ENCODE assay signal across 27 mouse cellular contexts in the genomic region with DNA sequence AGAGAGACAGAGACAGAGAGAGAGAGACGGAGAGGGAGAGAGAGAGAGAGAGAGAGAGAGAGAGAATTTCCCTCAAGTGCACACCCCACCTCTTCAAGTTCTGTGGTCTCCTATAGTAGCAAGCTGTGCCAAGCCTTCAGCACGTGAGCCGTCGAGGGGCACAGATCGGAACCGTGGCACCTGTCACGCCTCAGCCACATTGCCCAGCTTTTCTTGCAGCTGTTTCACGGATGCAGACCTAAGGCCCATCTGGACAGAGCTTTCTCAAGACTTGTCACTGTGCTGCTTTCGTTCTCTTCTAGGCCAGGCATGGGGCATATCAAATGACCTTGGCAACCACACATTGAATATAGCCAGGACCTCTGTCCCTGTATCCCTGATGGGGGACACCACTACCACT. TPM values are rescaled to one million over a fixed set of nuclear protein-coding genes. Genes with fewer than 3 reads are reported as not detected.
DNase-seq lines count a peak whose midpoint lies in the region; ATAC-seq and TF ChIP-seq lines count a peak whose summit lies in the region.
"Had no signal": no experiment of that assay in that cellular context is flagged by ENCODE, and none has a peak within 500 bp of the region (broad histone marks: within the 10 kb centered on the region; RNA-seq: fewer than 3 reads in every experiment).

No protein-coding gene starts in this region.

- no peaks in the 10 kb centered on the region for H3K4me1 ChIP-seq in embryonic facial prominence, embryonic 14.5 days (ENCODE audit: control insufficient read depth, insufficient read depth, low read length)
- H3K4me1 ChIP-seq in embryonic facial prominence, embryonic 10.5 days: no peaks in the 10 kb centered on the region
- H3K4me1 ChIP-seq: embryonic facial prominence, embryonic 13.5 days; forebrain, embryonic 13.5 days; forebrain, embryonic 15.5 days had no signal

- H3K36me3 ChIP-seq in embryonic facial prominence, embryonic 14.5 days (ENCODE audit: control insufficient read depth, insufficient read depth, low read length): no peaks in the 10 kb centered on the region
- no peaks in the 10 kb centered on the region for H3K36me3 ChIP-seq in embryonic facial prominence, embryonic 10.5 days (replicated peaks)
- H3K36me3 ChIP-seq in myocyte (ENCODE audit: control insufficient read depth, insufficient read depth): no peaks in the 10 kb centered on the region
- H3K36me3 ChIP-seq: embryonic facial prominence, embryonic 13.5 days; forebrain, embryonic 15.5 days; G1E had no signal

- no peak overlapping the region for H3K9ac ChIP-seq in embryonic facial prominence, embryonic 14.5 days (ENCODE audit: low read depth, low read length)
- H3K9ac ChIP-seq: embryonic facial prominence, embryonic 13.5 days; forebrain, embryonic 13.5 days; forebrain, embryonic 15.5 days; forebrain, postnatal 0 days had no signal

- H3K27ac ChIP-seq in embryonic facial prominence, embryonic 14.5 days (replicated peaks; ENCODE audit: low read depth, low read length): no peak overlapping the region
- H3K27ac ChIP-seq in embryonic facial prominence, embryonic 10.5 days (replicated peaks): no peak overlapping the region
- H3K27ac ChIP-seq: embryonic facial prominence, embryonic 13.5 days; forebrain, embryonic 13.5 days; forebrain, embryonic 15.5 days had no signal

- no peak overlapping the region for H3K4me2 ChIP-seq in embryonic facial prominence, embryonic 14.5 days (ENCODE audit: low read depth, low read length)
- no peak overlapping the region for H3K4me2 ChIP-seq in myocyte (ENCODE audit: low read depth)
- H3K4me2 ChIP-seq: embryonic facial prominence, embryonic 13.5 days; forebrain, embryonic 13.5 days; forebrain, embryonic 15.5 days had no signal

- 74% methylated on average over 9 of the region's 9 CpGs for WGBS in embryonic facial prominence, embryonic 14.5 days
- WGBS in embryonic facial prominence, embryonic 10.5 days: 90% methylated on average over 9 of the region's 9 CpGs

- H3ac ChIP-seq in myocyte (ENCODE audit: control insufficient read depth, insufficient read length): no peak overlapping the region

- no peaks in the 10 kb centered on the region for H3K27me3 ChIP-seq in embryonic facial prominence, embryonic 14.5 days (replicated peaks; ENCODE audit: control insufficient read depth, insufficient read depth, low read length)
- H3K27me3 ChIP-seq in embryonic facial prominence, embryonic 10.5 days (replicated peaks; ENCODE audit: low read depth, poor library complexity, severe bottlenecking): no peaks in the 10 kb centered on the region
- H3K27me3 ChIP-seq in myocyte (ENCODE audit: control insufficient read depth, insufficient read depth, insufficient read length): no peaks in the 10 kb centered on the region
- H3K27me3 ChIP-seq: CH12.LX; embryonic facial prominence, embryonic 13.5 days; forebrain, embryonic 13.5 days; forebrain, embryonic 15.5 days had no signal

- ATAC-seq in embryonic facial prominence, embryonic 14.5 days (ENCODE audit: low read depth): no peak
- ATAC-seq: activated CD4-positive, CD25-positive, alpha-beta regulatory T cell, adult 4 months; CD4-positive, CD25-positive, alpha-beta regulatory T cell, adult 4 months; forebrain, embryonic 13.5 days; forebrain, embryonic 15.5 days; forebrain, postnatal 0 days; Patski had no signal

- no peaks in the 10 kb centered on the region for H3K9me3 ChIP-seq in embryonic facial prominence, embryonic 14.5 days (ENCODE audit: control insufficient read depth, low read length)
- no peaks in the 10 kb centered on the region for H3K9me3 ChIP-seq in embryonic facial prominence, embryonic 10.5 days
- H3K9me3 ChIP-seq: embryonic facial prominence, embryonic 13.5 days; forebrain, embryonic 13.5 days; forebrain, embryonic 15.5 days; G1E had no signal

- no peak overlapping the region for H3K4me3 ChIP-seq in embryonic facial prominence, embryonic 14.5 days (ENCODE audit: low read depth, low read length)
- no peak overlapping the region for H3K4me3 ChIP-seq in embryonic facial prominence, embryonic 10.5 days
- H3K4me3 ChIP-seq in myocyte: no peak overlapping the region
- H3K4me3 ChIP-seq: embryonic facial prominence, embryonic 13.5 days; forebrain, embryonic 13.5 days; forebrain, embryonic 15.5 days had no signal

- H3K79me2 ChIP-seq in myocyte (ENCODE audit: control insufficient read depth, insufficient read depth): no peaks in the 10 kb centered on the region

- DNase-seq in embryonic facial prominence, embryonic 14.5 days (ENCODE audit: low spot score): peak; percentile 13
- no peak for DNase-seq in embryonic facial prominence, embryonic 10.5 days (ENCODE audit: low spot score)
- peak; percentile 8 for DNase-seq in 3134 (ENCODE audit: extremely low read depth, insufficient read length, low spot score)
- no peak for DNase-seq in frontal cortex, postnatal 10 days (ENCODE audit: low spot score in 2 of 2)
- DNase-seq: adrenal gland, adult 8-10 months; adrenal gland, postnatal 14 days; adrenal gland, postnatal 36 days; cerebellum, adult 11 months; cerebellum, adult 18-20 months; cerebellum, adult 8-10 months; cerebellum, adult 9-11 months; cerebellum, postnatal 14 days; cerebellum, postnatal 36 days; forebrain, postnatal 0 days had no signal

- TF ChIP-seq POLR2A in myocyte (IDR thresholded peaks at IDR 0.05; ENCODE audit: insufficient read length, low read depth): no peak

TF ChIP-seq in myocyte, 11 proteins besides CTCF, POLR2A, EP300 and RAD21:
- TF ChIP-seq SRF (IDR thresholded peaks at IDR 0.05; ENCODE audit: control insufficient read depth, insufficient read length, low read depth) (no peak), USF1 (IDR thresholded peaks at IDR 0.05; ENCODE audit: low read depth) (no peak), POLR2AphosphoS2 (IDR thresholded peaks at IDR 0.05; ENCODE audit: insufficient read length, low read depth) (no peak), MYOG (IDR thresholded peaks at IDR 0.05; ENCODE audit: control insufficient read depth in 1 of 3, insufficient read depth in 1 of 3, insufficient read length in 2 of 3, low read depth in 2 of 3) (peak in 2 of 3 experiments; percentile 92 to 94), MYOD1 (IDR thresholded peaks at IDR 0.05; ENCODE audit: control insufficient read depth in 1 of 3, insufficient read length in 2 of 3, low read depth in 2 of 3) (peak in 2 of 3 experiments; percentile 89 to 95), CEBPB (IDR thresholded peaks at IDR 0.05; ENCODE audit: insufficient read depth, poor library complexity, severe bottlenecking) (no peak), REST (IDR thresholded peaks at IDR 0.05; ENCODE audit: insufficient read depth, insufficient read length) (no peak), MAX (IDR thresholded peaks at IDR 0.05; ENCODE audit: low read depth) (no peak), TCF3 (IDR thresholded peaks at IDR 0.05; ENCODE audit: insufficient read length, low read depth) (peak; percentile 73), E2F4 (IDR thresholded peaks at IDR 0.05; ENCODE audit: insufficient read depth) (no peak), TCF12 (IDR thresholded peaks at IDR 0.05; ENCODE audit: insufficient read depth, poor library complexity, severe bottlenecking) (peak; percentile 50)
TF ChIP-seq in myocyte: peak in this region for 4.

RNA-seq across cellular contexts. Expression of a gene that starts 41.8 kb away (rescaled TPM):
- polyA plus RNA-seq in embryonic facial prominence, embryonic 14.5 days (2014; fragmentation: Nextera tagmentation; extraction: Ambion mirVana): 34.8 and 35.5 TPM in 2 replicates
- polyA plus RNA-seq in embryonic facial prominence, embryonic 10.5 days (2016; fragmentation: Nextera tagmentation; extraction: Ambion mirVana): 32.4 and 34.4 TPM in 2 replicates
- 23.0 TPM for polyA plus RNA-seq in myocyte (2012; fragmentation: generic; extraction: Trizol)

RNA-seq across cellular contexts. Expression of a gene that starts 53.5 kb away (rescaled TPM):
- not detected in 2 replicates for polyA plus RNA-seq in embryonic facial prominence, embryonic 14.5 days (2014; fragmentation: Nextera tagmentation; extraction: Ambion mirVana)
- polyA plus RNA-seq in embryonic facial prominence, embryonic 10.5 days (2016; fragmentation: Nextera tagmentation; extraction: Ambion mirVana): not detected in 2 replicates
- polyA plus RNA-seq in myocyte (2012; fragmentation: generic; extraction: Trizol): not detected
- polyA plus RNA-seq: activated CD4-positive, CD25-positive, alpha-beta regulatory T cell, adult 4 months; brain, embryonic 14.5 days; CD4-positive, CD25-positive, alpha-beta regulatory T cell, adult 4 months; cortical plate, adult 2 months; embryonic facial prominence, embryonic 11.5 days; embryonic facial prominence, embryonic 13.5 days; forebrain, embryonic 11.5 days; forebrain, embryonic 13.5 days; forebrain, embryonic 15.5 days; forebrain, postnatal 0 days; G1E; Patski had no signal

Comparison
In these comparisons a context has a peak if more than half of its experiments do, and no peak if none do; other contexts are left out.
1. DNase-seq: peak in embryonic facial prominence, embryonic 14.5 days (single experiment) and 3134 (single experiment); none in embryonic facial prominence, embryonic 10.5 days (single experiment) and frontal cortex, postnatal 10 days (0 of 2).